Mouse (Mus musculus) heart, adult 11 months (tissue): Measurements from ENCODE around the gene Glra3.

Experiments used
- DNase-seq: peaks from one replicate; pipeline ENCODE4 v3.0.0; 2022

Gene Glra3

DNA sequence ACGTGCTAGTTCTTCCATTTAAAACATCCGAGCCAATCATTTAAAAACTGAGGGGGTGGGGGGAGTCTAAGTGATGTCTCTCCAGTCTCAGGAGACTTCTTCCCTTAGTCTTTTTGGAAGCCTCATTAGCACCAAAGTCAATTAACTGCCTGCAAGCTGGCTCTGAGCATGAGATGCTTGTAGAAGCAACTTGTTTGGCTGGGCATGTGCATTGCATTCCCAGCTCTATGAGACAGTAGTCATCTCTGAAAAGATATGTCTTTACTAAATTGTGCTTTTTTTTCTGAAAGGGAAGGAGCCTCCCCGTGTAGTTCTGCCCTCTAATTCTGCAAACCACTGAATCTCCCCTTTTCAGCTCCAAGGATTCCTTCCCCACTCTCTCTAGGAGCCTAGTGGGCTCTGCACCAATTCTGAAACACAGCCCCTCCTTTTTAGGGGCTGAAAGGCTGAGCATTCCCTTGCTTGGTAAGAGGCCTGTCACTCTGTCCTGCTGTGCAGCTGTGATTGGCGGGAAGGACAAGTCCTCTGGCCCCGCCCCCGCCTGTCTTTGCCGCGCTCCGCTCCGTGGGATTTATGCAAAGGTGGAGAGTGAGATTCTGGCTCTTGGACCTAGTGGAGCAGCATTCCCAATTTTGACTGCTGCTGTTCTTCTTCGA lies at the start of gene Glra3:
TSS of gene Glra3 (plus strand) at position 591 of the 656 bp plus-strand sequence.
- no peak for DNase-seq

DNA sequence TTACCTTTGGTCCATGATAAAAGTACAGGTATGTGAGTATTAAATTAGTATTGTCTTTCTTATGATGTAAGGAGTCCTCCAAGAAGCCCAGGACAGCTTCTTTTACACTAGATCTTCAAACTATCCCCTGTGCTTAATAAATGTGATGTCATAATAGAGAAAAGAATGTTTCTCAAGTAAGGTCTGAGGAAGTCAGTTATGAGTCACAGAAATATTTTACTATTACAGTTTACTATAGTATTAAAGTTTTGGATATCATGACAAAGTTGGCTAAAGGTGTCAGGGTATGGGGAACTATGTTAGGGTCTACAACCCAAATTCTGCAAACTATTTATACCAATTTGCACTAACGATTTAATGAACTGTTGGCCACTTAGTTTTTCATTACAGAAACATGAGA lies 33.4 kb upstream of the Glra3 start, which contains the start of gene Adam29:
TSS of gene Adam29 (minus strand) at position 101 of the 400 bp plus-strand sequence.
- DNase-seq, result no peak

DNA sequence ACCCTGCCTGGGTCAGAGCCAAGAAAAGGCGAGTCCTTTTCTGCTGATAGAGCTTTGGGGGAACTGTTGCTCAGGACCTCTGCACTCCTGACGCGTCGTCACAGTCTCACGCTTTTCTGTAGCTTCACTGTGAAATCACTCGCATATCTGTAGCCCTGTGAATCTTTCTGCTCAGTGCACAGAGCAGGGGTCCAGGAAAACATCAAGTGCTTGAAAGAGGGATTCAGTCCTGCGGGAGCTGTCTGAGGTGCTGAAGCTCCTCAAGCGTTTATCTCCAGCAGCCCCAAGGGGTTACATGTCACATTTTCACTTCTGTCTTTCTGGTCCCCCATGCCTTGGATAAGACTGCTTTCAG lies 243 bp downstream of the Glra3 start:
- no peak for DNase-seq

DNA sequence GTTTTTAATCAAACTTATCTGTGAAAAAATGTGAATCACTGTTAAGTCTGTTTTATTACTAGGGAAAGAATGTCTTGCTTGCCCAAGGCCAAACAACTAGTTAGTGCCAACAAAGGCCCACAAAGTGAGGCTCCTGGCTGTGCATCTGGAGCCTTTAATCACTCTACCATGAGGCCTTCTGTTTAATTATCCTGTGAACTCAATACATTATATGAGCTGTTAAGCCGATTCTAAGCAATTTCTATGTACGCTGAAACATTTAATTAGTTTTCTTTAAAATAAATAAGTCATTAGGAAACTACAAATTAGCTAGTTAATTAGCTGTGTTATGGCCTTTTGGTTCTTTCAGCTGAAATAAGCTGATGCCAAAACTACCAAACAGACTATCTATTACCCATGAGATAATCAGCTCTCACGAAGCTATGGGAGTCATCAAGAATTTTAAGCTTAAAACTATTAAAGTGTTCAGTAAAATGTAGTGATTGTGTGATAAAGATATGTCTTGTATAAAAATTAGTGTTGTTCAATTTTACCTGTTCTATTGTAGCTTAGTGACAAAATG lies 24.6 kb downstream of the Glra3 start:
- no peak for DNase-seq

DNA sequence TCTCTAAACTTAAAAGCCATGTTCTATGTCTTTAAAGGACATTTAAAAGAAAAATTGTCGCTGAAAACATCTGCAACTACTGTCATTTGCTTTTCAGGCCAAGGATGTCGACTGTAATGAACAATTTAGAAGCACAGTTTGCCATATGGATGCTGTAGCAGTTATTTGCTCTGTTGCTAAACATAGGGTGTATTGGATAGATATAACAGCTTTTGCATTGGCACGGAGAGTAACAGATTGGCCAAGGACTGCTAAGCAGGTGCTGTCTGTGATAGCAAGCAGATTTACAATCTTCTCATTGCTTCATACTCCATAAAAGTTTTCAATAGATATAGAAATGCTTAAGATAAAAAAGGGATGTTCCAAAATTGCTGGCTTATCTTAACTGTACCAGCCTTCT lies 57.6 kb downstream of the Glra3 start:
- DNase-seq, result no peak

DNA sequence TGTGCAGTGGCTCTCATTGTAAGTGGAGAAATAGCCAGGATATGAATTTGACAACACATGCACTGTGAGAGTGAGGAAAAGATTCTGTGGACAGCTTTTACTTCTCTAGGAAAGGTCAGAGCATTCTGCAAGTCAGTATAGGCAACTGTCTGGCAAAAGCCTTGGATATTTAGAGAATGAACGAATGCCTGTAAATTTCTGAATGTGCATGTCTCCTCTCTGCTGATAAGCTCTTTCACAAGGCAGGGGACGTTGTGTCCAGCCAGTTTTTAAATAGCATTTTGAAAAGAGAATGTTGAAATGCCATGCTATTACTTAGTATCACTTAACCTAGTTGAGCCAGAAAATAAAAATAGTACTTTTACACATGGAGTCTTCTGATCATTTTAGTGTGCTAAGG lies 114.1 kb downstream of the Glra3 start:
- no peak for DNase-seq

DNA sequence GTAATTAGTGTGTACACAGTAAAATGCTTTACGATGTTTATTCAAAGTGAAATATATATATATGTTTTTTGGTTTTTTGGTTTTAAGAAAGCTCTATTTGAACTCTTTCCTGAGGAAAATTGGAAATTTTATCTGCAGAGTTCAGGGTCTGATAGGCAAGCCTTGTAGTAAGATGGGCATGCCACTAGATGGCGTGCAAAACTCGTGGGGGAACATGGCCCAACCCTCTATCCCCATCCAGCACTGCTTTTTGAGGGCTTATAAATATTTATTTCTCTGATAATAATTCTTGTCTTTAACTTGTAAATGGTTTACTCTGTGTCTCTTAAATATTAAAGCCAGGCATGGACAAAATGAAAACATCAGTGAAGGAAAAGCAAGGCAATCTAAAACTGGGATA lies 122.8 kb downstream of the Glra3 start:
- DNase-seq, result peak; percentile 86

DNA sequence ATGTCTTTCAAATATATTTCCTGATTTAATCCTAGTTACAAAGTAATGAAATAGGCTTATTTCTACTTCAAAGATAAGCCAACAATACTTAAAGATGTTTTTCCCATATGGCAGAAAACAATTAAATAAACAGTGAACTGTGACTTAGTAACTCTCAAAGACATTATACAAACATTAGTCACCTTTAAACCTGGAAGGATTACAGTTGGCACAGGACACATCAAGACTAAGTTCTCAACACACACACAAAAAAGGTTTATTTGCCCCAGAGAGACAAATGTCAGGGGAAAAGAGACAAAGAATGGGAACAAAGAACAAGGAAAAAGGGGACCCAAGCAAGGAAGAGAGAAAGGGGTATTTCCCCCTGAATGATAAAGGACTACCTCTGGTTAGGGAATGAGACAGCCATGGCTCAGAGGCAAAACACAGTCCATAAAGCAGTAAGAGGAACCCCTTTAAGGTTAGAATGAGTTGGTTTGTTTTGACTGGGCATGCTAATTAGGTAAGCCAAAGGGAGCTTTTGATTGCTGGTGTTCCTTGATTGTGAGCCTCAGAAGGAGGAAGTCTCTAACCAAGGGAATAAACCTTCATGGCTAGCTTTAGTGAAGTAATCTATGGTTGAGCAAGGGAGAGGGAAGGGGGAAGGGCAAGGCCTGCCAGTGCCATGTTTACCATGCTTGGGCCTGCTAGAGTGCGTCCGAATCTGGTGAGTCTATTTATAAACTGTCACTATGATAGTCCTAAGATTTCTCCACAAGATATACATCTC lies 130.4 kb downstream of the Glra3 start:
- DNase-seq, result no peak

DNA sequence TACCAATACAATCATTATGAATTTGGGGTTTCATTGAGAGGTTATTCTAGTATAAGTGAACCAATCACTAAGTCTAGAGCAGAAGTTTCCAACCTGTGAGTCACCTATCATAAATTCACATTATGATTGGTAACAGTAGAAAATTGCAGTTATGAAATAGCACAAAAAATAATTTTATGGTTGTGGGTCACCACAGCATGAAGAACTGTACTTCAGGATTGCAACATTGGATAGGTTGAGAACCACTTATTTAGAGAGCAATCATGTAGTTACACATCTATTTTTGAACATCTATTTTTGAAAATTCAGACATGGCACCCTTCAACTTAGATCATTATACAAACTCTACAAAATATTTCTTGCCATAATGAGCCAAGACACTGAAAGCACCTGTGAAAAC lies 143.4 kb downstream of the Glra3 start:
- no peak for DNase-seq

DNA sequence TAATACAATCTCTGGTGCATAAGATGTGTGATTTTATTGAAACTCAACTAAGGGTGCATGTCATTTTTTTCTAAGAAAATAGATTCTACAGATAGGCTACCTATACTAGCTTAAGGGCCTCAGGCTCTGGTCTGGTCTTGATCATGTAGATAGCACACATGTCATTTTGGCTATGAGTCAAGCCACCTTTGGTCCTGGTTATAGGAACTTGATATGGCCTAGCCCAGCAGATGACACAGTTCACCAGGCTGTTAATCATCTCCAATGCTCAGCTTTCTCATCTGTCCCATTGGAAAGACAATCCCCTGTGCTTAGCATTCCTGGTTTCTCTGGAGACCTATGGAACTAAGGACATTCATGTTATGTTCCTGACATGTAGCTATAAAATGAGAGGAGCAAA lies 154.1 kb downstream of the Glra3 start:
- DNase-seq, result no peak

DNA sequence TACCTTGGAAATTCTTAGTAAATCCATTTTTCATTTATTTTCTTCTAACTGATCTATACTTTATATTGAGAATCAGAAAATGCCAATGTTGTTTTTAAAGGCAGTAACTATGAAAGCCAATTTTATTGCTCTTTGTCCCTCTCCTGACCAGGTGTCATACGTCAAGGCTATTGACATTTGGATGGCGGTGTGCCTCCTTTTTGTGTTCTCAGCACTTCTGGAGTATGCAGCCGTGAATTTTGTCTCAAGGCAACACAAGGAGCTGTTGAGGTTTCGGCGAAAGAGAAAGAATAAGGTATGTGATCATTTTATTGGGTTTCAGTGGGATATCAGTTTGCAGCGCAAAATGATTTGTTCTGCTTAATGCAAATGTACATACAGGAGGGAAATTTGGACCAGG lies 170.0 kb downstream of the Glra3 start:
- peak; percentile 66 for DNase-seq

DNA sequence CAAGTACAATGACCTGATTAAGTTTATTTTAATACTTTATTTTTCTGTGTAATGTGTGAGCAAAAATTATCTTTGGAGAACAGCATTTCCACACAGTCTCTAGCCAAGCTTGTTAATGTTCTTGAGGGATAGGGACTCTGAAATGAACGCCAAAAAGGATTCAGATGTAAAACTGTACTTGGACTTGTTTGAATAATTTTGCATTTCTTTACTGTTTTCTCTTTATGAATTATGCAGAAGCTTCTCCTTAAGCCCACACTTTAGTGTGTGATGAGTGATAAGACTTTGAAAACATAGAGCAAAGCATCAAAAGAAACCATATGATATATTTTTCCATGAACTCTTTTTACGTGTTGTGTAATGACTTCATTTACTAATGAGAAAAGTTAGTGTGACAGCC lies 189.1 kb downstream of the Glra3 start:
- DNase-seq, result no peak

DNA sequence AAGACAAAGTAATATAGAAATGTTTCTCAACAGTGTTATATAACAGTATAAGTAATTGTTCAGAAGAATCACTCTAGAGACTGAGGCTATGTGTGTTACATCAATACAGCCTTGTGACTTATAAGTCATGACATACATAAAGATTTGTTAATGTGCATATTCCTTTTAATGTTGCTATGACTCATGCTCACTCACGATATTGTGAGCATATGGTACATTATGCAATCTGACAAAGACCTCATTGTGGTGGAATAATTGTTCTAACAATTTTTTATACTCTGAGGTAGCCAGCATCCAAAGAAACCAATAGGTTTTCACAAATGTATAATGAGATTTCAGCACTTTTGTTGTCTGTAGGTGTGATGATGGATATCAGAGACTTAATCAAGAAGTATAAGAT lies 210.4 kb downstream of the Glra3 start:
- no peak for DNase-seq

DNA sequence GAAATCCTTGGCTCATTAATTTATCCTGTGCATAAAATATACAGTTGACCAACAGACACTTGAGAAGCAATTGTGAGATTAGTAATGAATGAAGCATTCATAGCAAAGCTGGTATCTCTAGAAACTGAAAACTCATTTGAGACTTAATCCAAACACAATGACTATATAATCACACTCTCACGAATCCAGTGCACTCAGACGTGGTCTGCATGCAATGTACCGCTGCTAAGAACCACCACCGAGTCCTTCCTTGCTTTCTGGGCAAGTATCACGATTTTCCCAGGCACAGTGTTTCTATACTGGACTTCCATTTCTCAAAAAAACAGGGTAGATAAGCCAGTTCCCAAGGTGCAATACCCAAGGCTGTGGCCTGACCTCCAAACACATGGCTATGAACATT lies 211.3 kb downstream of the Glra3 start:
- peak; percentile 75 for DNase-seq

DNA sequence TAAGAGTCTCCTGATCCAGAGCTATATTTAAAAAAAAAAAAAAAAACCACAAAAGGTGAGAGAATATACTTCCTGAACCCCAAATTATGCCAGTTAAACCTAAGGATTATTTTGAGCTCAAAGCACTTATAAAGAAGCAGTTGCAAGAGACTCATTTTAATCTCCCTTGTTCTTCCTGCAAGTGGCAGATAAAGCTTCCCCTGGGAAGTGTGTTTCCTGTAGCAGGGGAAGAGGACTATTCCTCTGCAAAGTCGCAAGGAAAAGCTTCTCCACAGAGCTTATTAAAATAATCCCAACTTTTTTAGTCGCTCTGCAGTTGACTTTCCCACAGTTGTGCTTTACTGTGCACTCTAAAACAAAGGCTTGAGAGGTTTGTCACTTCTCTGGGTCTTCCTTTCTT lies 218.7 kb downstream of the Glra3 start:
- DNase-seq, result peak; percentile 91
